Mouse (Mus musculus): ENCODE results near the gene Srbd1.

- TF ChIP-seq POLR2A (IDR thresholded peaks at IDR 0.05; ENCODE audit: borderline replicate concordance, extremely low read depth, low read depth, low read length) = no peak
- no peak for TF ChIP-seq CTCF (IDR thresholded peaks at IDR 0.05; ENCODE audit: insufficient read depth, low read length)
These were observed 5.9 kb upstream of the Srbd1 start for GRCm38 (mm10) chr17:86150867-86151348.
